Mouse (Mus musculus) CH12.LX (cell line): ENCODE data around the gene Klhl5. TPM values are rescaled to one million over a fixed set of nuclear protein-coding genes. Genes with fewer than 3 reads are reported as not detected.

ENCODE experiments used
- DNase-seq: peaks from one replicate; pipeline ENCODE4 v3.0.0-alpha.2; 2013; ENCODE audit errors: extremely low read depth
- H3K27ac ChIP-seq: 2 replicates; pipeline ENCODE4 v1.5.1; 2012; ENCODE audit warnings: low read depth, mild to moderate bottlenecking, control low read depth, moderate library complexity; ENCODE audit not compliant: insufficient read depth
- H3K27me3 ChIP-seq: replicated peaks from 2 replicates; pipeline ENCODE3; 2012; ENCODE audit warnings: inconsistent platforms
- H3K36me3 ChIP-seq, 2 experiments: replicated peaks in 1 of 2; 2 replicates each; pipeline versions ENCODE3 to v1.6.1; 2012; ENCODE audit warnings: inconsistent platforms in 1 of 2, low read length in 1 of 2, mild to moderate bottlenecking in 1 of 2, mixed read lengths in 1 of 2, moderate library complexity in 1 of 2; ENCODE audit not compliant: control insufficient read depth in 1 of 2, insufficient read depth in 1 of 2
- H3K4me1 ChIP-seq, 2 experiments: 2 replicates each; pipeline ENCODE4 v1.6.1; 2012; ENCODE audit warnings: inconsistent platforms in 1 of 2, moderate library complexity in 1 of 2; ENCODE audit not compliant: insufficient read depth in 2 of 2, control insufficient read depth in 1 of 2
- H3K4me2 ChIP-seq: 2 replicates; pipeline ENCODE4 v1.6.1; 2012; ENCODE audit warnings: low read depth, mild to moderate bottlenecking, control low read depth; ENCODE audit not compliant: poor library complexity, insufficient read depth, severe bottlenecking
- H3K4me3 ChIP-seq, 3 experiments: fragments of 150-350 bp in 1 of 3; sonication (generic) in 1 of 3; replicated peaks in 1 of 3; 2 replicates each; pipeline versions ENCODE3 to v1.5.1; 2011 to 2012; ENCODE audit warnings: low read depth in 2 of 3, low read length in 2 of 3, mild to moderate bottlenecking in 2 of 3, moderate library complexity in 2 of 3, control low read depth in 1 of 3, improper control_type of control experiment in 1 of 3, inconsistent platforms in 1 of 3, mixed read lengths in 1 of 3; ENCODE audit not compliant: poor library complexity in 1 of 3
- H3K79me2 ChIP-seq: replicated peaks from 2 replicates; pipeline ENCODE4 v1.6.1; 2012; ENCODE audit warnings: mild to moderate bottlenecking, moderate library complexity; ENCODE audit not compliant: control insufficient read depth, poor library complexity, insufficient read depth, severe bottlenecking; ENCODE audit errors: extremely low read depth
- H3K9ac ChIP-seq: 2 replicates; pipeline ENCODE4 v1.6.1; 2012; ENCODE audit warnings: low read depth, mild to moderate bottlenecking, control low read depth, moderate library complexity; ENCODE audit not compliant: insufficient read depth
- H3K9me3 ChIP-seq: replicated peaks from 2 replicates; pipeline ENCODE3; 2012; ENCODE audit warnings: low read length, inconsistent platforms, mixed read lengths
- BHLHE40 ChIP-seq: IDR thresholded peaks from 2 replicates; pipeline ENCODE4 v1.6.1; 2011; ENCODE audit warnings: mild to moderate bottlenecking, low read depth, low read length, improper control_type of control experiment
- CHD1 ChIP-seq: IDR thresholded peaks from 2 replicates; pipeline ENCODE4 v1.6.1; 2012; ENCODE audit warnings: low read depth, low read length, improper control_type of control experiment, inconsistent platforms
- CHD2 ChIP-seq: IDR thresholded peaks from 2 replicates; pipeline ENCODE4 v1.6.1; 2011; ENCODE audit warnings: low read length, improper control_type of control experiment
- CTCF ChIP-seq, 2 experiments: IDR thresholded peaks in 1 of 2; conservative IDR thresholded peaks in 1 of 2; 2 replicates each; pipeline ENCODE4 v1.5.1; 2011 to 2012; ENCODE audit warnings: low read depth in 2 of 2, low read length in 2 of 2, improper control_type of control experiment in 1 of 2, inconsistent platforms in 1 of 2, mild to moderate bottlenecking in 1 of 2, moderate library complexity in 1 of 2
- E2F4 ChIP-seq: IDR thresholded peaks from 2 replicates; pipeline ENCODE4 v1.6.1; 2011; ENCODE audit warnings: low read depth, low read length, improper control_type of control experiment; ENCODE audit not compliant: insufficient replicate concordance
- ELF1 ChIP-seq: IDR thresholded peaks from 2 replicates; pipeline ENCODE4 v1.6.1; 2014; ENCODE audit warnings: low read depth, mild to moderate bottlenecking, inconsistent platforms, low read length, improper control_type of control experiment
- EP300 ChIP-seq: IDR thresholded peaks from 2 replicates; pipeline ENCODE4 v1.6.1; 2011; ENCODE audit warnings: low read length, improper control_type of control experiment
- ETS1 ChIP-seq: conservative IDR thresholded peaks from 2 replicates; pipeline ENCODE4 v1.6.1; 2012; ENCODE audit warnings: low read depth, mild to moderate bottlenecking, inconsistent platforms, low read length, improper control_type of control experiment, moderate library complexity
- GABPA ChIP-seq: IDR thresholded peaks from 2 replicates; pipeline ENCODE4 v1.6.1; 2012; ENCODE audit warnings: low read depth, low read length, improper control_type of control experiment, inconsistent platforms; ENCODE audit not compliant: insufficient replicate concordance
- HCFC1 ChIP-seq: IDR thresholded peaks from 2 replicates; pipeline ENCODE4 v1.6.1; 2012; ENCODE audit warnings: low read depth, mild to moderate bottlenecking, inconsistent platforms, low read length, improper control_type of control experiment
- IRF4 ChIP-seq: IDR thresholded peaks from 2 replicates; pipeline ENCODE4 v1.6.1; 2014; ENCODE audit warnings: low read depth, mild to moderate bottlenecking, inconsistent platforms, low read length, improper control_type of control experiment
- JUN ChIP-seq: IDR thresholded peaks from 2 replicates; pipeline ENCODE4 v1.6.1; 2011; ENCODE audit warnings: low read depth, mild to moderate bottlenecking, low read length, improper control_type of control experiment, moderate library complexity; ENCODE audit not compliant: insufficient read depth
- JUND ChIP-seq: conservative IDR thresholded peaks from 2 replicates; pipeline ENCODE4 v1.6.1; 2011; ENCODE audit warnings: low read depth, low read length, improper control_type of control experiment
- KAT2A ChIP-seq: IDR thresholded peaks from 2 replicates; pipeline ENCODE4 v1.6.1; 2012; ENCODE audit warnings: low read length, improper control_type of control experiment, inconsistent platforms; ENCODE audit not compliant: insufficient replicate concordance
- MAFK ChIP-seq: IDR thresholded peaks from 2 replicates; pipeline ENCODE4 v1.6.1; 2011; ENCODE audit warnings: low read length, improper control_type of control experiment; ENCODE audit not compliant: insufficient replicate concordance
- MAX ChIP-seq: IDR thresholded peaks from 2 replicates; pipeline ENCODE4 v1.6.1; 2011; ENCODE audit warnings: low read length, improper control_type of control experiment
- MAZ ChIP-seq: IDR thresholded peaks from 2 replicates; pipeline ENCODE4 v1.6.1; 2012; ENCODE audit warnings: low read depth, mild to moderate bottlenecking, inconsistent platforms, low read length, improper control_type of control experiment, moderate library complexity
- MEF2A ChIP-seq: IDR thresholded peaks from 2 replicates; pipeline ENCODE4 v1.6.1; 2014; ENCODE audit warnings: low read depth, mild to moderate bottlenecking, inconsistent platforms, low read length, improper control_type of control experiment, borderline replicate concordance
- MXI1 ChIP-seq: IDR thresholded peaks from 2 replicates; pipeline ENCODE4 v1.6.1; 2011; ENCODE audit warnings: mild to moderate bottlenecking, low read depth, low read length, improper control_type of control experiment
- MYC ChIP-seq: IDR thresholded peaks from 2 replicates; pipeline ENCODE4 v1.6.1; 2011; ENCODE audit warnings: low read depth, mild to moderate bottlenecking, improper control_type of control experiment, low read length
- NELFE ChIP-seq: IDR thresholded peaks from 2 replicates; pipeline ENCODE4 v1.6.1; 2011; ENCODE audit warnings: low read depth, low read length, improper control_type of control experiment
- NRF1 ChIP-seq: IDR thresholded peaks from 2 replicates; pipeline ENCODE4 v1.6.1; 2014; ENCODE audit warnings: low read depth, mild to moderate bottlenecking, inconsistent platforms, low read length, improper control_type of control experiment, moderate library complexity
- PAX5 ChIP-seq: IDR thresholded peaks from 2 replicates; pipeline ENCODE4 v1.6.1; 2012; ENCODE audit warnings: low read length, inconsistent platforms, mixed read lengths
- POLR2A ChIP-seq: IDR thresholded peaks from 2 replicates; pipeline ENCODE4 v1.6.1; 2011; ENCODE audit warnings: low read depth, mild to moderate bottlenecking, improper control_type of control experiment, low read length
- POLR2AphosphoS2 ChIP-seq: IDR thresholded peaks from 2 replicates; pipeline ENCODE4 v1.6.1; 2011; ENCODE audit warnings: low read depth, low read length, improper control_type of control experiment
- RAD21 ChIP-seq: IDR thresholded peaks from 2 replicates; pipeline ENCODE4 v1.6.1; 2011; ENCODE audit warnings: low read depth, mild to moderate bottlenecking, low read length, improper control_type of control experiment, moderate library complexity
- RCOR1 ChIP-seq: conservative IDR thresholded peaks from 2 replicates; pipeline ENCODE4 v1.6.1; 2012; ENCODE audit warnings: low read depth, mild to moderate bottlenecking, inconsistent platforms, low read length, improper control_type of control experiment
- SIN3A ChIP-seq: IDR thresholded peaks from 2 replicates; pipeline ENCODE4 v1.6.1; 2012; ENCODE audit warnings: low read length, improper control_type of control experiment, inconsistent platforms
- SMC3 ChIP-seq: IDR thresholded peaks from 2 replicates; pipeline ENCODE4 v1.6.1; 2011; ENCODE audit warnings: low read depth, low read length, improper control_type of control experiment
- TBP ChIP-seq: conservative IDR thresholded peaks from 2 replicates; pipeline ENCODE4 v1.6.1; 2011; ENCODE audit warnings: low read depth, low read length, improper control_type of control experiment
- TCF12 ChIP-seq: IDR thresholded peaks from 2 replicates; pipeline ENCODE4 v1.6.1; 2014; ENCODE audit warnings: low read depth, mild to moderate bottlenecking, inconsistent platforms, low read length, improper control_type of control experiment
- UBTF ChIP-seq: IDR thresholded peaks from 2 replicates; pipeline ENCODE4 v1.6.1; 2012; ENCODE audit warnings: low read depth, mild to moderate bottlenecking, inconsistent platforms, low read length, improper control_type of control experiment, moderate library complexity
- USF1 ChIP-seq: IDR thresholded peaks from 2 replicates; pipeline ENCODE4 v1.6.1; 2014; ENCODE audit warnings: low read depth, mild to moderate bottlenecking, inconsistent platforms, low read length, improper control_type of control experiment
- USF2 ChIP-seq: conservative IDR thresholded peaks from 2 replicates; pipeline ENCODE4 v1.6.1; 2011; ENCODE audit warnings: low read depth, low read length, improper control_type of control experiment
- ZC3H11A ChIP-seq: IDR thresholded peaks from 2 replicates; pipeline ENCODE4 v1.6.1; 2012; ENCODE audit warnings: low read depth, mild to moderate bottlenecking, inconsistent platforms, low read length, improper control_type of control experiment
- ZKSCAN1 ChIP-seq: IDR thresholded peaks from 2 replicates; pipeline ENCODE4 v1.6.1; 2012; ENCODE audit warnings: low read depth, inconsistent platforms, low read length, improper control_type of control experiment, borderline replicate concordance
- ZMIZ1 ChIP-seq: IDR thresholded peaks from 2 replicates; pipeline ENCODE4 v1.6.1; 2012; ENCODE audit warnings: low read depth, mild to moderate bottlenecking, inconsistent platforms, low read length, improper control_type of control experiment
- ZNF384 ChIP-seq: IDR thresholded peaks from 2 replicates; pipeline ENCODE4 v1.6.1; 2012; ENCODE audit warnings: low read depth, low read length, improper control_type of control experiment, inconsistent platforms
- dilution Hi-C: fragments of 300-500 bp; cut with MboI; formaldehyde crosslinking; loops from 2 replicates; pipeline ENCODE4 v1.14.3; 2020; ENCODE audit warnings: low sequenced_read_pairs; ENCODE audit not compliant: extremely low pct_unique_long_range_greater_than_20kb, extremely low pct_ligation_motif_present
- in situ Hi-C: fragments of 300-500 bp; cut with MboI; formaldehyde crosslinking; loops from 3 replicates; pipeline ENCODE4 v1.14.3; 2019; ENCODE audit warnings: low sequenced_read_pairs, low pct_ligation_motif_present, low pct_unique_long_range_greater_than_20kb, mixed read lengths
- polyA plus RNA-seq: library from polyadenylated mRNA; unstranded; fragments of >175 nt; gene quantifications from 2 replicates; pipeline ENCODE4 v1.2.1, GENCODE M21; 2012; ENCODE audit warnings: low read depth; ENCODE audit not compliant: insufficient read length
- total RNA-seq, 2 experiments: library from RNA; depleted of rRNA; stranded (reverse); fragments of 300-350 nt in 1 of 2; fragments of >200 nt in 1 of 2; gene quantifications; 2 replicates each; pipeline ENCODE4 v1.2.3; 2012 to 2014

The Klhl5 gene
- total and polyA plus RNA-seq, 3 experiments: 20.6 to 31.7 (median 23.2) TPM

GRCm38 (mm10) chr5:65091184-65091858 lies 16.0 kb upstream of the Klhl5 start:
- no peaks in the 10 kb centered on the region for H3K9me3 ChIP-seq
- H3K79me2 ChIP-seq: peaks cover 6% of the 10 kb centered on the region
- H3K27me3 ChIP-seq: no peaks in the 10 kb centered on the region
- H3K4me3 ChIP-seq: peak overlapping the region; percentile 52 to 81 (median 57)
- dilution Hi-C loops: no loop called here
- peak overlapping the region; percentile 72 for H3K9ac ChIP-seq
- H3K4me1 ChIP-seq: peaks cover 10 to 40% of the 10 kb centered on the region in 2 experiments; a peak in 3 of 4 replicates
- TF ChIP-seq POLR2AphosphoS2 (no peak), TCF12 (no peak), KAT2A (no peak), MAZ (no peak), ZC3H11A (no peak), NRF1 (no peak), SMC3 (no peak), ZKSCAN1 (no peak), MYC (peak; percentile 71), CTCF (conservative IDR thresholded peaks at IDR 0.05 in 1 of 2, IDR thresholded peaks at IDR 0.05 in 1 of 2; ENCODE audit: low read depth in 2 of 2, low read length in 2 of 2) (no peak), TBP (peak; percentile 91), POLR2A (peak; percentile 62; the same call in 1 of the 2 replicates), USF1 (no peak), ELF1 (peak; percentile 78), JUND (peak; percentile 83; the same call in 1 of the 2 replicates), BHLHE40 (peak; percentile 66; the same call in 1 of the 2 replicates), SIN3A (peak; percentile 64; the same call in 1 of the 2 replicates), GABPA (no peak), MAFK (no peak), ZNF384 (peak; percentile 98), USF2 (no peak), ETS1 (peak; percentile 60), CHD1 (peak; percentile 79; the same call in 1 of the 2 replicates), RCOR1 (no peak), ZMIZ1 (no peak), JUN (peak; percentile 57), E2F4 (no peak), HCFC1 (peak; percentile 54), MXI1 (peak; percentile 90; the same call in 1 of the 2 replicates), MAX (no peak), CHD2 (no peak), PAX5 (no peak), NELFE (peak; percentile 55; the same call in 1 of the 2 replicates), EP300 (peak; percentile 76), UBTF (no peak), IRF4 (peak; percentile 79), RAD21 (no peak), MEF2A (peak; percentile 69)
- in situ Hi-C loops: no loop called here
- DNase-seq: peak; percentile 74
- H3K4me2 ChIP-seq: peak overlapping the region; percentile 75; the same call in 1 of the 2 replicates
- no peak overlapping the region for H3K27ac ChIP-seq
- H3K36me3 ChIP-seq: no peaks in the 10 kb centered on the region
